Mouse (Mus musculus) liver, embryonic 13.5 days (tissue): ENCODE data around the gene Mpv17. TPM values are rescaled to one million over a fixed set of nuclear protein-coding genes. Genes with fewer than 3 reads are reported as not detected.

Experiments
- ATAC-seq: fragments of 200-750 bp; cut with Nextera tagmentation; 2 replicates; pipeline ENCODE4 v1.8.0; 2017; ENCODE audit warnings: low read depth, mild to moderate bottlenecking, moderate number of reproducible peaks, moderate library complexity
- DNase-seq: peaks from one replicate; pipeline ENCODE4 v3.0.0; 2022
- H3K27ac ChIP-seq: fragments of 300-500 bp; sonication (generic); 2 replicates; pipeline ENCODE4 v1.5.1; 2015; ENCODE audit warnings: moderate library complexity, mild to moderate bottlenecking, inconsistent platforms
- H3K27me3 ChIP-seq: fragments of 300-500 bp; sonication (generic); 2 replicates; pipeline ENCODE4 v1.6.1; 2015; ENCODE audit warnings: mild to moderate bottlenecking, inconsistent platforms
- H3K36me3 ChIP-seq: fragments of 300-500 bp; sonication (generic); 2 replicates; pipeline ENCODE4 v1.6.1; 2015; ENCODE audit warnings: mild to moderate bottlenecking, inconsistent platforms
- H3K4me1 ChIP-seq: fragments of 300-500 bp; sonication (generic); replicated peaks from 2 replicates; pipeline ENCODE4 v1.6.1; 2015; ENCODE audit warnings: inconsistent platforms
- H3K4me2 ChIP-seq: fragments of 300-500 bp; sonication (generic); 2 replicates; pipeline ENCODE4 v1.6.1; 2015; ENCODE audit warnings: inconsistent platforms, mild to moderate bottlenecking, moderate library complexity
- H3K4me3 ChIP-seq: fragments of 300-500 bp; sonication (generic); replicated peaks from 2 replicates; pipeline ENCODE4 v1.5.1; 2015; ENCODE audit warnings: mild to moderate bottlenecking, inconsistent platforms
- H3K9ac ChIP-seq: fragments of 300-500 bp; sonication (generic); 2 replicates; pipeline ENCODE4 v1.6.1; 2015; ENCODE audit warnings: mild to moderate bottlenecking, inconsistent platforms
- H3K9me3 ChIP-seq: fragments of 300-500 bp; sonication (generic); replicated peaks from 2 replicates; pipeline ENCODE4 v1.6.1; 2016; ENCODE audit warnings: inconsistent platforms
- WGBS: fragments of 180-500 bp; shearing (Covaris S2); methylation state at CpG from one replicate; pipeline ENCODE4 v1.1.7; 2015; ENCODE audit not compliant: insufficient replicate concordance; 5-methylcytosine and 5-hydroxymethylcytosine counted together
- polyA plus RNA-seq: library from polyadenylated mRNA; unstranded; fragments of >200 nt; fragmentation: Nextera tagmentation; extraction: Ambion mirVana; gene quantifications from 2 replicates; pipeline ENCODE4 v1.2.1, GENCODE M21; 2015

Gene Mpv17
- polyA plus RNA-seq, 1 experiment from 2014 or later, result 19.9 TPM

DNA sequence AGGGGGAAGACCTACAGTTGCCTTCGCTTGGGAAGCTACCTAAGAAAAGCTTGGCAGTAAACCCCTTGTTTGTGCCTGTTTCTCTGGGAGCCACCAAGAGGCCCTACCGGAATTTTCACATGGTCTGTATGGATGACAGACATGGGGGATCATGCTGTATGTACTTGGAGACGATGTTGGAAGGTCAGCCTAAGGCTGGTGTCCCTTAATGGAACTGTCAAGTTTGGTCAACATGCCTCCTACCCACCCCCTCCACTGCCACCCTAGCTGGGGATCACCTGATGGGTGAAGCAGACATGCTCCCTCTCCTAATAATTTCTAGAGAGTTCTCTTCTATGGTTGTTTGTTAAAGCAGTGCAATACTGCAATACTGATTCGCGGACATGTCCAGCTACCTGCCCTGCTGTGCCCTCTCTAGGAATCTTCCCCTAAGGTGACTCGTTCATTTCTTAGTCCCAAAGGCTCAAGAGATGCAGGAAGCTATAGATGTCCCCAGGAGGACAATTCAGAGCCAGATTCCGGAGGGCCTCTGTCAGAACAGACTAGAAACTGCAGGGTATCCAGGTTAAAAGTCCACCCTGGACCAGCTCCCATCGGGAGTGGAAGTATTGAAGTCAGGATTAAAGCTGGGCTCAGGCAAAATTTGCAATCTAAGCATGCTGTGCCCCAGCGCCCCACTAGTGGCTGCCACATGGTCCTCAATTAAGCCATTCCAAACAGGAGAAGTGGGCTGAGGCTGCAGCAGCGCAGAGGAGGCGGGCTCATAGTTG, 58.2 kb downstream of the Mpv17 start:
- no peaks in the 10 kb centered on the region for H3K36me3 ChIP-seq
- no peaks in the 10 kb centered on the region for H3K9me3 ChIP-seq
- ATAC-seq (no peak), DNase-seq (no peak)
- H3K4me2 ChIP-seq, result peak overlapping the region; percentile 63
- peaks cover 27% of the 10 kb centered on the region for H3K4me1 ChIP-seq
- 27% methylated on average over 11 of the region's 11 CpGs for WGBS
- H3K27me3 ChIP-seq, result peaks cover 93% of the 10 kb centered on the region
- peak overlapping the region; percentile 48 for H3K4me3 ChIP-seq
- no peak overlapping the region for H3K27ac ChIP-seq
- no peak overlapping the region for H3K9ac ChIP-seq

DNA sequence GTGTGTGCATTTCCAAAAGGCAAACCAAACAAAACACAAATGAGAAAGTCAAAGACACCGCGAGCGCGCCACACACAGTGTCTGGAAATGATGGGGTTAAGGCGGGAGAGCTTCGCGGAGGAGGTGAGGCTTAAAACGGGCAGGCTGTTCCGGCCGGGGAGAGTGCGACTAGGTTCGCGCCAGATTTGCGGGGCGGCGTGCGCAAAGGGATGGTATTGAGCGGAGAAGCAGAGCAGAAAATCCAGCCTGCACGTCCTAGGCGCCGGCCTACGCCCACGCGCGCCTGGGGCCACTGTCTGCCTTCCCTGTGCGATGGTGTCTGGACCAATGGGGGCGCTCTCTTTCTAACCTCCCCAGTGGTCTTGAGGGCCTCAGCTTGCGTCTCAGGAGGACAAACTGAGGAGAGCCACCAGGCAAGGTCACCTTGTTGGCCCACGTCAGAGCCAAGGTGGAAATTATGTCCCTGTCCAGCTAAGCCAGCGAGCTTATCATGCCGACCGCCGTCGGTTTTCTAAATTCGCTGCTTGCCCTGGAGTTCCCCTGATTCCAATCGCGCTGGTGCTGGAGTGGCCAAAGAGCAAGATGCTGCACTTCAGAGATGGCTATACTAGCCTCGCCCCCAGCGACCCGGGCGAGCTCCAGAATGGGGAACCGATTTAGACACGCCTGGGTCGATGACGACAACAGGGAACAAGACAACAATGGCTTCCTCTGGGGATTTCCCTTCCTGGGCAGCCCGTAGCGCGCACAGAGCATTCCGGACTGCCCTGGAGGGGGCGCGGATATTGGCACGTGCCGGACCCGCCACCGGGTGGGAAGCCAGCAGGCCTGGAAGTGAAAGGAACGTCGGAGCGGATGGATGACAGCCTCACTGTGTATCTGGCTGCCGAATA, 59.0 kb downstream of the Mpv17 start:
- peak overlapping the region; percentile 48 for H3K4me3 ChIP-seq
- ATAC-seq, result no peak
- H3K9me3 ChIP-seq, result no peaks in the 10 kb centered on the region
- 2% methylated on average over 59 of the region's 59 CpGs for WGBS
- H3K27ac ChIP-seq, result no peak overlapping the region
- peak overlapping the region; percentile 63 for H3K4me2 ChIP-seq
- no peak for DNase-seq
- no peaks in the 10 kb centered on the region for H3K36me3 ChIP-seq
- H3K27me3 ChIP-seq, result peaks cover 98% of the 10 kb centered on the region
- H3K4me1 ChIP-seq, result peaks cover 27% of the 10 kb centered on the region
- H3K9ac ChIP-seq, result no peak overlapping the region

DNA sequence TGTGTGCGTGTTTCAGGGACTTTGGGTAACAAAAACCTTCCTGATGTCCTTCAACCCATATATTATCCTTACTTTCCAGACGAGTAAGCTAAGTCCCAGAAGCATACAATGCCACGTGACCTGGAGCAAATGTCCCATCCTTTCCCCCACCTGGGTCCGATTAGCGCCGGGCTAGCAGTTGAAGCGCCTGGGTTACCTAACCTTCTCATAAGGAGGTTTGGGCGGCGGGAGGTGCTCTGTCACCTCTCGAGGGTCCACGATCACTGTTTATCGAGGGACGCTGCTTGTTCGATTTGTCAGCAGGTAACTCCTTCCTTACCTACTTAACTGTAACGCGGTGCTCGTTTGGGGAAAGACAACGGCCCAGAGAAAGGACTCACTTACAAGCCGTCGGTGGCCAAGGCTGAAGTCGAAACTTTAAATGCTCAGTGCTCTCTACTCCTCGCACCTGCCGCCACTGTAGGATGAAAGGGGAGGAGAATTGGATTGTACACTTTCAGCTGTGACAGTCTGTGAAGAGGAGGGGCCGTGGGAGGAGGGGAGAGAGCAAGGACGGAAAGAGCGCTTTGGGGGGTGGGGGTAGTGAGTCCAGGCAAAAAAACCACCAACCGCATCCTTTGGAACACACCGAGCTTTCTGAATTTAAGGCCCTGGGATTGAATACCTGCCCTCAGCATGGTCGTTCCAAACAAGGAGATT, 59.8 kb downstream of the Mpv17 start:
- DNase-seq (no peak), ATAC-seq (no peak)
- peaks cover 99% of the 10 kb centered on the region for H3K27me3 ChIP-seq
- H3K4me3 ChIP-seq, result peak overlapping the region; percentile 48
- peaks cover 27% of the 10 kb centered on the region for H3K4me1 ChIP-seq
- no peaks in the 10 kb centered on the region for H3K36me3 ChIP-seq
- no peak overlapping the region for H3K9ac ChIP-seq
- WGBS, result 3% methylated on average over 29 of the region's 29 CpGs
- no peaks in the 10 kb centered on the region for H3K9me3 ChIP-seq
- H3K4me2 ChIP-seq, result peak overlapping the region; percentile 63
- no peak overlapping the region for H3K27ac ChIP-seq

DNA sequence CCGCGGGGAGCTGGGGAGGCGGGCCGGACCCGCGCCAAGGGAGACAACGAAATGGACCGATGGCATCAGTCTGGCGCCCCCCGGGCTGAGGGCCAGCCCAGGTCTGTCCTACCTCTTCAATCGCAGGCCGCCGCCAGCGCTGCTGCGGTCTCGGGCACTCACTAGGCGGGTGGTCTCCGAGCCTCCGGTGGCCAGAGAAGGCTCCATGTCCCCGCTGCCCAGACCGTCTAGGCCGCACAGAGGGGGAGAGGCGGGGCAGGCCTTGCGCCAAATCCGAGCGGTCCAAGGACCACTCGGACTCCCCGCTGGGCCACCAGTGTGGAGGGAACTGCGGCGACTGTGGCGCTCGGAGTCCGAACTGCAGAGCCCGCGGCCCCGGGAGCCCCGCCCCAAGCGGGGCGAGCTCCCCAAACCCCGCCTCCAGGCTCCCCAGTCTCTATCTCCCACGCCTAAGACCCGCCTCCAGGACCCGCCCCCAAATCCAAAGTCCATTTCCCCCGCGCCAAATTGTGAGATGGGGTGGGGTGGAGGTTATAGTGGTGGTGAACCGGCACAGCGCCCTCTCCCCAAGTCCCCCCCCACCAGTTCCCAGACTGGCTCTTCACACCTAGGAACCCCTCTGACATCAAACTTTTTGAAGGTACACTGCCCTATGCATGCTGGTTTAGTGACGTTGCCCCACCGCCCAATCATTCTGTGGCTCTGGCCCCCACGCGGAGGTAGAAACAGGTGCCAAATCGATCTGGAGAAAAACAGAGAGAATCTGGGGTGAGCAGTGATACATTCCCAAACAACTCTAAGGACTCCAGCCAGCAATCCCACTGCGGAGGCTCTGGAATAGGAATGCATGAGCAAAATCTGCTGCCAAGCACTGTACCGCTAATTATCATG, 60.7 kb downstream of the Mpv17 start:
- H3K27me3 ChIP-seq, result peaks cover 100% of the 10 kb centered on the region
- peak overlapping the region; percentile 48 for H3K4me3 ChIP-seq
- no peaks in the 10 kb centered on the region for H3K36me3 ChIP-seq
- 2% methylated on average over 53 of the region's 54 CpGs for WGBS
- no peak overlapping the region for H3K27ac ChIP-seq
- peaks cover 27% of the 10 kb centered on the region for H3K4me1 ChIP-seq
- H3K9ac ChIP-seq, result peak overlapping the region; percentile 9; the same call in 1 of the 2 replicates
- peak; percentile 67 for ATAC-seq
- no peaks in the 10 kb centered on the region for H3K9me3 ChIP-seq
- DNase-seq, result no peak
- H3K4me2 ChIP-seq, result peak overlapping the region; percentile 63

DNA sequence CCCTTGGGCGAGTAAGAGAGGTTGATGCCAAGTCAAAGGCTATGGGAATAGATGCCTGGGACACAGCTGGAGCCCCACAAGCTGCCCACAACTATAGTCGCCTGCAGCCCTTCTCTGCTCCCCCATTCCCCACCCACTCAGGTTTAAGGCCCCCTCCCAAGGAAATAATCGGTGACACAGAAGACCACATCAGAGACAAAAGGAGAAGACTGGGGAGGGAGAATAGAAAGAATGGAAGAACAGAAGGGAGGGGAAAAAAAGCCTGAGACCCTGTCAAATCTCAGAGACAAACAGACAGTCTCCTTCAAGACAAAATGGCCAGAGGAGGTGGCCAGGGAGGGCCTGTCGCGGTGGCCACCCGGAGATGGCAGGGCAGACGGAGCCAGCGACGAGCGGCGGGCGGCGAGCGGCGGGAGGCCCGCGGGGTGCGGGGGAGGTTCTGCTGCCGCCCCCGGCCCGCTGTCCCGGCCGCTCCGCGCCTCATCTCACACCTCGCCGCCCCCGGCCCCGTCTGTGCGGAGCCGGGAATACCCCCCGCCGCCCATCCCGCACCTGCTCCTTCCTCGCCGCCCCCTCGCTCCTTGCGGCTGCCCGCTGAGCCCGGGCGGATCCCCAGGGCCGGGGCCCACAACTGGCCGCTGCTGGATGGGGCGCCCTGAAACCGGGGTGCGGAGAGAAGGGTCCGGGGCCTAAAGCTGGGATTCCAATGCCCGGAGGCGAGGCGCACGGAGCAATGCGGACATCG, 61.6 kb downstream of the Mpv17 start:
- no peak for DNase-seq
- H3K27ac ChIP-seq, result no peak overlapping the region
- 3% methylated on average over 51 of the region's 53 CpGs for WGBS

More for the DNA sequence above, 61.6 kb downstream of the Mpv17 start:
- no peaks in the 10 kb centered on the region for H3K9me3 ChIP-seq
- ATAC-seq, result no peak
- H3K4me1 ChIP-seq, result peaks cover 27% of the 10 kb centered on the region
- peak overlapping the region; percentile 63 for H3K4me2 ChIP-seq
- H3K27me3 ChIP-seq, result peaks cover 98% of the 10 kb centered on the region
- H3K9ac ChIP-seq, result peak overlapping the region; percentile 9; the same call in 1 of the 2 replicates
- peak overlapping the region; percentile 48 for H3K4me3 ChIP-seq
- no peaks in the 10 kb centered on the region for H3K36me3 ChIP-seq

Other genes with a start within 250 kb of the Mpv17 start
- 342 and 377 TPM in 2 replicates for gene Ost4, start 246.5 kb downstream of the Mpv17 start, polyA plus RNA-seq
- gene Emilin1, start 240.8 kb downstream of the Mpv17 start, polyA plus RNA-seq, result 41.6 and 42.7 TPM in 2 replicates
- gene Khk, start 232.8 kb downstream of the Mpv17 start, polyA plus RNA-seq, result 33.9 and 37.6 TPM in 2 replicates
- gene Cgref1, start 208.7 kb downstream of the Mpv17 start, polyA plus RNA-seq, result 5.4 and 5.6 TPM in 2 replicates
- gene Preb, start 193.9 kb downstream of the Mpv17 start, polyA plus RNA-seq, result 91.6 and 97.5 TPM in 2 replicates
- 0.03 and 0.07 TPM in 2 replicates for gene Tcf23, start 185.6 kb downstream of the Mpv17 start, polyA plus RNA-seq
- 46.7 and 50.3 TPM in 2 replicates for gene Atraid, start 105.9 kb downstream of the Mpv17 start, polyA plus RNA-seq
- gene Slc5a6, start 105.3 kb downstream of the Mpv17 start, polyA plus RNA-seq, result 4.0 and 4.7 TPM in 2 replicates
- gene Cad, start 99.5 kb downstream of the Mpv17 start, polyA plus RNA-seq, result 20.1 and 25.5 TPM in 2 replicates
- not detected in 2 replicates for gene Dnajc5g, start 48.0 kb downstream of the Mpv17 start, polyA plus RNA-seq
- 0.36 and 0.45 TPM in 2 replicates for gene Slc30a3, start 46.0 kb downstream of the Mpv17 start, polyA plus RNA-seq
- 0.13 TPM in 2 replicates for gene Trim54, start 37.5 kb downstream of the Mpv17 start, polyA plus RNA-seq
- gene Ucn, start 15.4 kb downstream of the Mpv17 start, polyA plus RNA-seq, result not detected in 2 replicates
- gene Gm29609, start 25.7 kb upstream of the Mpv17 start, polyA plus RNA-seq, result 0.36 and 0.52 TPM in 2 replicates
- 31.5 and 37.0 TPM in 2 replicates for gene Gtf3c2, start 25.9 kb upstream of the Mpv17 start, polyA plus RNA-seq
- gene Snx17, start 39.0 kb upstream of the Mpv17 start, polyA plus RNA-seq, result 49.6 and 49.7 TPM in 2 replicates
- 57.1 and 64.0 TPM in 2 replicates for gene Eif2b4, start 39.2 kb upstream of the Mpv17 start, polyA plus RNA-seq
- 2.3 and 2.6 TPM in 2 replicates for gene Zfp513, start 48.1 kb upstream of the Mpv17 start, polyA plus RNA-seq
- gene Ppm1g, start 66.4 kb upstream of the Mpv17 start, polyA plus RNA-seq, result 169 and 174 TPM in 2 replicates
- gene Nrbp1, start 86.6 kb upstream of the Mpv17 start, polyA plus RNA-seq, result 47.7 and 54.7 TPM in 2 replicates
- gene Gm9970, start 87.0 kb upstream of the Mpv17 start, polyA plus RNA-seq, result not detected in 2 replicates
- 3.4 and 4.4 TPM in 2 replicates for gene Krtcap3, start 97.4 kb upstream of the Mpv17 start, polyA plus RNA-seq
- 4.4 and 6.7 TPM in 2 replicates for gene Ift172, start 136.9 kb upstream of the Mpv17 start, polyA plus RNA-seq
- 5.8 and 6.7 TPM in 2 replicates for gene Fndc4, start 141.8 kb upstream of the Mpv17 start, polyA plus RNA-seq
- 10.8 and 13.8 TPM in 2 replicates for gene Gckr, start 143.2 kb upstream of the Mpv17 start, polyA plus RNA-seq